Mouse (Mus musculus): ENCODE data around the gene Def8. TPM values are rescaled to one million over a fixed set of nuclear protein-coding genes. Genes with fewer than 3 reads are reported as not detected.

Def8 gene
- 26.3 and 28.0 TPM in 2 replicates for polyA plus RNA-seq (2015; fragmentation: Nextera tagmentation; extraction: Ambion mirVana)

DNA sequence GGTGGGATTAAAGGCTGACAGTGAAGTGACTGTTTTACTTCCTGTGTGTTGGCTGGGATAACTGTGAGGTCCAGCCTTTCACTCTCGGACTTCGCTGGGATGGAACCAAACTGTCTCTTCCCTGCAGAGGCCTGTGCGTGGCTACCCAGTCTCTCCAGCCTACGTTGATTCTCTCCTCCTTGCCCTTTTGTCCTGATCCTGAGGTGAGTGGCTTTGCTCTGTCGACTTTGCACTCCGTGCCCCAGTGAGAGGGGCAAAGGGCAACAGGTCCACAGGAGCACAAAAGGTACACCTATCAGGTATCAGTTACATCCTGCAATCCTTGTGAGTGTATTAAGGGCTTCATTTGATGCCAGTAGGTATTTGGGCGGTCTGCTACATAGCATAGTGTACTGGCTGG lies at the start of gene Def8:
Gene Def8 (plus strand): TSS at position 87 of the 400 bp plus-strand sequence.
- no peak for ATAC-seq (ENCODE audit: low read depth)
- no peak within 1 kb of the TSS for H3K9ac ChIP-seq (ENCODE audit: low read length)
- WGBS, result 63% methylated on average over 7 of the region's 7 CpGs
- H3K36me3 ChIP-seq (ENCODE audit: control insufficient read depth, insufficient read depth, low read length), result no peaks in the 10 kb centered on the region
- H3K9me3 ChIP-seq (ENCODE audit: control insufficient read depth, low read length), result peaks cover 27% of the 10 kb centered on the region
- peak within 1 kb of the TSS; percentile 31 for H3K4me3 ChIP-seq (ENCODE audit: low read length)
- no peaks in the 10 kb centered on the region for H3K27me3 ChIP-seq (ENCODE audit: control insufficient read depth, insufficient read depth, low read depth, low read length)
- peak within 1 kb of the TSS; percentile 50 for H3K4me2 ChIP-seq (ENCODE audit: low read depth, low read length)
- no peak within 1 kb of the TSS for H3K27ac ChIP-seq (ENCODE audit: low read length)
- no peaks in the 10 kb centered on the region for H3K4me1 ChIP-seq (replicated peaks; ENCODE audit: control insufficient read depth, insufficient read depth, low read length)

DNA sequence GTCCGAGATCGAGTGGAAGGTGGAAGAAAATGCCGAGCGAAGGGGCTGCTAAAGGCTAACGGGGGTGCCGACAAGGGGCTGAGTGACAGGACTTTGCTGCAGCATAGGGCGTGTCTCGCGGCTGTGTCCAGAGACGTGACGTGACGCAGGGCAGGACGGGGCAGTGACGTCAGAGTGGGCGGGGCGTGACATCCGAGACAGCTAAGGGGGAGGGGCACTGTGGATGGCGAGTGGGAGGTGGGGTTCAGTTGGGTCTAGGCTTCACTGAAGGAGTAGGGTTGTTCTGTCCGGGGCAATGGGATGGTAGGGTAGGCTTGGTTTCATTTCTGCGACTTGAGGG lies 49.1 kb upstream of the Def8 start:
- Histone ChIP-seq H3K9me3 (ENCODE audit: control insufficient read depth, low read length) (no peaks in the 10 kb centered on the region), H3K27me3 (ENCODE audit: control insufficient read depth, insufficient read depth, low read depth, low read length) (no peaks in the 10 kb centered on the region), H3K4me3 (ENCODE audit: low read length) (peak overlapping the region; percentile 96), H3K27ac (ENCODE audit: low read length) (peak overlapping the region; percentile 98), H3K4me2 (ENCODE audit: low read depth, low read length) (peak overlapping the region; percentile 79), H3K36me3 (ENCODE audit: control insufficient read depth, insufficient read depth, low read length) (peaks cover 5% of the 10 kb centered on the region; the same call in 1 of the 2 replicates), H3K4me1 (replicated peaks; ENCODE audit: control insufficient read depth, insufficient read depth, low read length) (peaks cover 6% of the 10 kb centered on the region), H3K9ac (ENCODE audit: low read length) (peak overlapping the region; percentile 93)
- under 1% methylated on average over 20 of the region's 20 CpGs for WGBS
- peak; percentile 89 for ATAC-seq (ENCODE audit: low read depth)

DNA sequence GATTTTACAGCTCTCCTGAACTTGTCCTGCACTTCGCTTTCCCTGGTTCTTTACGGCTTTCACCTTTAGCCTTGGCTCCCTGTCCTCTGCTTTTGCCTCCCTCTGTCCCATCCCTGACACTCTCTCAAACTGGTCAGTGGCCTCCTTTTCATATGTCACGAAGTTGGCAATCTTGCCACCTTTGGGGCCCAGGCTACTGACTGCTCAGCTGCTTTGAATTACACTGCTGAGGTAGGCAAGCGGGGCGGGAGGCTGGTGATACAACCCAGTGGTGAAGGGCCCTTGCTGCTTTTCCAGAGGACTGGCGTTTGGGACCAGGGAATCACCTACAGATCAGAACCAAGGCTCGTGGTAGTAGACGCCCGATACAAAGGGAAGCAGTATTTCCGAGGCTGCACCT lies 47.6 kb upstream of the Def8 start:
- Histone ChIP-seq H3K4me2 (ENCODE audit: low read depth, low read length) (no peak overlapping the region), H3K27ac (ENCODE audit: low read length) (no peak overlapping the region), H3K36me3 (ENCODE audit: control insufficient read depth, insufficient read depth, low read length) (peaks cover 5% of the 10 kb centered on the region; the same call in 1 of the 2 replicates), H3K27me3 (ENCODE audit: control insufficient read depth, insufficient read depth, low read depth, low read length) (no peaks in the 10 kb centered on the region), H3K4me3 (ENCODE audit: low read length) (no peak overlapping the region), H3K4me1 (replicated peaks; ENCODE audit: control insufficient read depth, insufficient read depth, low read length) (peaks cover 6% of the 10 kb centered on the region), H3K9me3 (ENCODE audit: control insufficient read depth, low read length) (no peaks in the 10 kb centered on the region), H3K9ac (ENCODE audit: low read length) (no peak overlapping the region)
- no peak for ATAC-seq (ENCODE audit: low read depth)
- 88% methylated on average over 10 of the region's 10 CpGs for WGBS

DNA sequence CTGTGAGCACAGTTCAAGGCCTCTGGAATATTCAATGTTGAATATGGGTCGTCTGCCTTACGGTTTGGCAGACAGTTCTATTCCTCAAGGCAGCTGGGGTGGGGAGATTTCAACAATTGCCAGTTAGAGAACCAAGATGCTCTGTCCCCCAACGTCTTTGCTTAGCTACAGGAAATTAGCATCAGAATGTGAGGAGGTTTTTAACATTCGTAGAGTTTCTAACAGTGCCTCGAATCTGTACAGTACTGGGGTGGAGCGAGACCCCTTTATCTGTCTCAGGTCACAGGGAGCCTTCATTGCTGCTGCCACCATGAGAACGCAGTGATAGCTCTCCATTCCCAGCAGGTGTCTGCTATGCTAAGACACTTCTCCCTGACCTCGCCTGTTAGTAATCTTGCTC lies 47.2 kb upstream of the Def8 start:
- Histone ChIP-seq H3K9me3 (ENCODE audit: control insufficient read depth, low read length) (no peaks in the 10 kb centered on the region), H3K27me3 (ENCODE audit: control insufficient read depth, insufficient read depth, low read depth, low read length) (no peaks in the 10 kb centered on the region), H3K4me1 (replicated peaks; ENCODE audit: control insufficient read depth, insufficient read depth, low read length) (peaks cover 6% of the 10 kb centered on the region), H3K4me3 (ENCODE audit: low read length) (no peak overlapping the region), H3K4me2 (ENCODE audit: low read depth, low read length) (no peak overlapping the region), H3K27ac (ENCODE audit: low read length) (no peak overlapping the region), H3K9ac (ENCODE audit: low read length) (no peak overlapping the region), H3K36me3 (ENCODE audit: control insufficient read depth, insufficient read depth, low read length) (peaks cover 5% of the 10 kb centered on the region; the same call in 1 of the 2 replicates)
- ATAC-seq (ENCODE audit: low read depth), result no peak
- WGBS, result 75% methylated on average over 8 of the region's 8 CpGs

DNA sequence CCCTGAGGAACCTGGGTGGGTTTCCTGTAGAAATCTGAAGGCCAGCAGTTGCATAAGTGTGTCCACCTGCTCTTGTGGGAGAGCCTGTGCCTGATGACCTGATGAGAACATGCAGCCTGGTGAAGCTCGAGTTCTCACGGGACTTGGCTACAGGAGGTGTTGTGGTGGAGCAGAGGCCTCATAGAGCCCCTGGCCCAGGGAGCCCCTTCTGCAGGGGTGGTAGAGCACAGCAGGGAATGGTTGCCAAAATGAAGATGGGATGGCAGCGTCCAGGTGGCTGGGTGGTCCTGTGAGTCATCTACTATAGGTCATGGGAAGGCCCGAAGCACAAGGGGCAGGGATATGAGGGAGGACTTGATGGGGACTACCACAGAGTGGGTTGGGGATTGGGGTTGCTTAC lies 41.6 kb upstream of the Def8 start:
- peaks cover 35% of the 10 kb centered on the region for H3K36me3 ChIP-seq (ENCODE audit: control insufficient read depth, insufficient read depth, low read length)
- no peak for ATAC-seq (ENCODE audit: low read depth)
- WGBS, result 95% methylated on average over 4 of the region's 4 CpGs

DNA sequence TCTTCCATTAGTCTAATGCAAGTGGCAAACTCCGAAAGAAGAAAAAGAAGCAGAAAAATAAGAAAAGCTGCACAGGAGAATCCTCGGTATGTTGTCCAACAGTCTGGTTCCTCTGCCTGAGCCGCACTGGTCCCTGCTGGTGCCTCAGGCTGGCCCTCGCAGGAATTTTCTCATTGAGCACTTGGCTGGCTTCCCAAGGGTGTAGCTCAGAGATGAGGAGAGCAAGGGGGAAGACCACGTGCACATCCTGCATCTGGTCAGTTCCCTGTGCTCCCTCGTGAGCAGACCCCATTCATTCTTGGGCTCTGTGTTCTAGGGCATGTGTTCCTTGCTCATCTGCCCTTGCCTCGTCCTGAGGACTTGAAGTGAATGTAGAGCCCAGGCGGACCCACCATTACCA lies 40.8 kb upstream of the Def8 start:
- no peak overlapping the region for H3K4me3 ChIP-seq (ENCODE audit: low read length)
- ATAC-seq (ENCODE audit: low read depth), result no peak
- WGBS, result 78% methylated on average over 8 of the region's 8 CpGs
- peaks cover 40% of the 10 kb centered on the region for H3K36me3 ChIP-seq (ENCODE audit: control insufficient read depth, insufficient read depth, low read length)
- H3K27me3 ChIP-seq (ENCODE audit: control insufficient read depth, insufficient read depth, low read depth, low read length), result no peaks in the 10 kb centered on the region
- H3K27ac ChIP-seq (ENCODE audit: low read length), result no peak overlapping the region
- H3K4me1 ChIP-seq (replicated peaks; ENCODE audit: control insufficient read depth, insufficient read depth, low read length), result no peaks in the 10 kb centered on the region
- no peak overlapping the region for H3K4me2 ChIP-seq (ENCODE audit: low read depth, low read length)
- no peaks in the 10 kb centered on the region for H3K9me3 ChIP-seq (ENCODE audit: control insufficient read depth, low read length)
- H3K9ac ChIP-seq (ENCODE audit: low read length), result no peak overlapping the region

More for the DNA sequence above, 41.6 kb upstream of the Def8 start:
- no peaks in the 10 kb centered on the region for H3K9me3 ChIP-seq (ENCODE audit: control insufficient read depth, low read length)
- H3K4me2 ChIP-seq (ENCODE audit: low read depth, low read length), result no peak overlapping the region
- no peak overlapping the region for H3K9ac ChIP-seq (ENCODE audit: low read length)
- H3K27me3 ChIP-seq (ENCODE audit: control insufficient read depth, insufficient read depth, low read depth, low read length), result no peaks in the 10 kb centered on the region
- H3K27ac ChIP-seq (ENCODE audit: low read length), result no peak overlapping the region
- H3K4me3 ChIP-seq (ENCODE audit: low read length), result no peak overlapping the region
- H3K4me1 ChIP-seq (replicated peaks; ENCODE audit: control insufficient read depth, insufficient read depth, low read length), result no peaks in the 10 kb centered on the region

DNA sequence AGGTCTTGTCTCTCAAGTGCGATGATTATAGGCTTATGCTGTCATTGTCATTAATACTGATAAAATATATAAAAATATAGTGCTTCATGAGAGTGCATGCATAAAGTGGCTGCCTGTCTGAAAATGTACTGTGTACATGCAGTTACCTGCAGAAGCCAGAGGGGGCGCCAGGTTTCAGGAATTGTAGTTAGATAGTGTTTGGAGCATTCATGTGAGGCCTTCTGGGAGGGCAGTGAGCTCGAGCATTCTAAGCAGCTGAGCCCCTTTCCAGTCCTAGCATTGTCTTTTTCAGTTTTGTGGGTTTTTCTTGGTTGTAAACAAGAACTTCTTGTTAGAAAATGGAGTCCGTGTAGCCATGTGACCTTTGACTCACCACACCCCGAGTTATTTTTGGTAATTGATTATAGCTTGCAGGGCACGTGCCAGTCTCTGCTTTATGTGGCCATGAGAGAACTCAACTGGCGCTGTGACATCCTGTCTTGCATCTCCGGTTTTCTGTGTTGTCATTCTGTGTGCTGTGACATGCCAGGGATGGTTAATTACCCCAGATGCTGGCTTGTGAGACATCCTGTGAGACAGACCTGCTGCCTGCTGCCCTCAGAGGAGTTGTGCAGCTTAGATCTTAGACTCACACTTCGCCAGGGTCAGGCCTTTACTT lies 38.3 kb upstream of the Def8 start:
- Histone ChIP-seq H3K36me3 (ENCODE audit: control insufficient read depth, insufficient read depth, low read length) (peaks cover 43% of the 10 kb centered on the region), H3K9ac (ENCODE audit: low read length) (no peak overlapping the region), H3K4me1 (replicated peaks; ENCODE audit: control insufficient read depth, insufficient read depth, low read length) (no peaks in the 10 kb centered on the region), H3K27ac (ENCODE audit: low read length) (no peak overlapping the region), H3K4me3 (ENCODE audit: low read length) (no peak overlapping the region), H3K4me2 (ENCODE audit: low read depth, low read length) (no peak overlapping the region), H3K27me3 (ENCODE audit: control insufficient read depth, insufficient read depth, low read depth, low read length) (no peaks in the 10 kb centered on the region), H3K9me3 (ENCODE audit: control insufficient read depth, low read length) (no peaks in the 10 kb centered on the region)
- 58% methylated on average over 9 of the region's 9 CpGs for WGBS
- no peak for ATAC-seq (ENCODE audit: low read depth)

DNA sequence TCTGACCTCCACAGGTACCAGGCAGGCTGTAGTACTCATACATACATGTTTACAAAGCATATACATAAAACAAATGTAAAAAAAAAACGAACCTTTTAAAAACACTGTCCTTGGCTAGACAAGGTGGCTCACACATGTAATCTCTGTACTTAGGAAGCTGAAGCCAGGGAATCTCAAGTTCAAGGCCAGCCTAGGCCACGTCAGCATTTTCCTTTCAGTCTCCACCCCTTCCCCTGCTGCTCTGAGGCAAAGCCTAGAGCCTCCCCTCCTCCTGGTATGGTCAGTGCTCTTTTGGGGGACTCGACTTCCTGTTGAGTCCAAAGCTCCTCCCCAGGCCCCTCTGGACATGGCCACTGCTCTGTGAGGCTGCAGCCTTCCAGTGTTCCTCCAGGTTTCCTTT lies 36.3 kb upstream of the Def8 start:
- no peaks in the 10 kb centered on the region for H3K4me1 ChIP-seq (replicated peaks; ENCODE audit: control insufficient read depth, insufficient read depth, low read length)
- no peak overlapping the region for H3K4me2 ChIP-seq (ENCODE audit: low read depth, low read length)
- no peak overlapping the region for H3K27ac ChIP-seq (ENCODE audit: low read length)
- WGBS, result 72% methylated on average over 3 of the region's 3 CpGs
- no peak overlapping the region for H3K4me3 ChIP-seq (ENCODE audit: low read length)
- no peaks in the 10 kb centered on the region for H3K9me3 ChIP-seq (ENCODE audit: control insufficient read depth, low read length)
- no peak overlapping the region for H3K9ac ChIP-seq (ENCODE audit: low read length)
- peaks cover 50% of the 10 kb centered on the region for H3K36me3 ChIP-seq (ENCODE audit: control insufficient read depth, insufficient read depth, low read length)
- no peak for ATAC-seq (ENCODE audit: low read depth)
- H3K27me3 ChIP-seq (ENCODE audit: control insufficient read depth, insufficient read depth, low read depth, low read length), result no peaks in the 10 kb centered on the region

DNA sequence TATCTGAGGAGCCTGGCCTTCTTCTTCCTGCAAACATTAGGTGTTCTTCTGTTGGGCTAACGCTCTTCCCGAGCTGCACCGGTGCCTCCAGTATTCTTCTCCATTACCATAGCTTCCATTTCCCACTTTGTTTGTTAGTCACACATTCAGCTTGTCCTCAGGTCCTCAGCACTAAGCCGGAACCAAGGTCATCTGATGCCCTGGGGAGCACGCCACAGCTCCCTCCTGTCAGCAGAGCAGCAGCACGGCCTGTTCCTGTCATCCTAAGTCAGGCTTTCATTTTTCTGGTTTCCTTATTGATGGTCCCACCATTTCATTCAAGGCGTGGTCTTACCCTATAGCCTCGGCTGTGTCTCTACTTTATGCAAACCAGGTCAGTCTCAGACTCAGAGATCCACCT lies 35.5 kb upstream of the Def8 start:
- no peaks in the 10 kb centered on the region for H3K9me3 ChIP-seq (ENCODE audit: control insufficient read depth, low read length)
- no peak for ATAC-seq (ENCODE audit: low read depth)
- WGBS, result 88% methylated on average over 8 of the region's 8 CpGs

More for the DNA sequence above, 35.5 kb upstream of the Def8 start:
- Histone ChIP-seq H3K9ac (ENCODE audit: low read length) (no peak overlapping the region), H3K4me2 (ENCODE audit: low read depth, low read length) (no peak overlapping the region), H3K4me3 (ENCODE audit: low read length) (no peak overlapping the region), H3K36me3 (ENCODE audit: control insufficient read depth, insufficient read depth, low read length) (peaks cover 46% of the 10 kb centered on the region), H3K27ac (ENCODE audit: low read length) (no peak overlapping the region), H3K27me3 (ENCODE audit: control insufficient read depth, insufficient read depth, low read depth, low read length) (no peaks in the 10 kb centered on the region), H3K4me1 (replicated peaks; ENCODE audit: control insufficient read depth, insufficient read depth, low read length) (no peaks in the 10 kb centered on the region)

All from lung, embryonic 16.5 days (tissue).